12 mouse cellular contexts compared by ENCODE assay signal in the genomic region with DNA sequence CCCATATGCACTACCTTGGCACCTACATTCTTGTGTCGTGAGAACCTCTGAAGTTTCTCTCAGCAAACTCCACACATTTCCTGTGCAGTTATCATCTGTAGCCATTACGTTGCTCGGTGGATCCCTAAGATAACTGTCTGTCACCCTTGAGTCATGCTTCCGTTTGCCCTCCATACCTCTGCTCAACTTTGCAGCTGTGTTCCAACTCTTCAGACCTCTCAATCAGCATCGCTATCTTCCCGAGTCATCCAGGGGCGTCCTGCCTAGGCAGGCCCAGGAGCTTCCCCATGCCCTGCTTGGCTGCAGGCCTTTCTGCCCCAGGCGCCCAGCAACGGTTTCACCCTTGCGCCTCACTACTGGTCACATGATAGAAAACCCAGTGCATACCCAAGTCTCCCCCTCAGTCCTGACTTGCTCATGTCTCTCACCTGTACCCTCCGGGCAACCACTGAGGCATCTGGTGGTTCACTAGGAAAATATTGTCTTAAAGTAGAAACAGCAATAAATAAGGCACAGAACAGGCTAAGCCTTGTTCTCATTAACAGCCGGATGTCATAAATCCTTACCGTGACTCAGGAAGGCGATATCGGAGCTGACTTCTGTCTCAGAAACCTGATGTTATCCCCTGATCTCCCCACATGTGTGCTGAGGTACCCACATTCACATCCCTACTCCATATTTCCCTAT. TPM values are rescaled to one million over a fixed set of nuclear protein-coding genes. Genes with fewer than 3 reads are reported as not detected.
DNase-seq lines count a peak whose midpoint lies in the region; ATAC-seq and TF ChIP-seq lines count a peak whose summit lies in the region.
"Had no signal": no experiment of that assay in that cellular context is flagged by ENCODE, and none has a peak within 500 bp of the region (broad histone marks: within the 10 kb centered on the region; RNA-seq: fewer than 3 reads in every experiment).

No protein-coding gene starts in this region.

- no peak for TF ChIP-seq POLR2A in thymus, adult 2 months (IDR thresholded peaks at IDR 0.05; ENCODE audit: control insufficient read depth, extremely low read depth, insufficient read depth, low read length, poor library complexity)

- H3K4me2 ChIP-seq in liver, embryonic 11.5 days = peak overlapping the region; percentile 55
- H3K4me2 ChIP-seq in forebrain, embryonic 12.5 days = no peak overlapping the region
- H3K4me2 ChIP-seq: heart, embryonic 11.5 days had no signal

- peak overlapping the region; percentile 87 for H3K27ac ChIP-seq in liver, embryonic 11.5 days (ENCODE audit: low read depth, low read length)
- H3K27ac ChIP-seq in thymus, adult 2 months (ENCODE audit: control insufficient read depth, insufficient read depth, low read length) = peak overlapping the region; percentile 93
- H3K27ac ChIP-seq in forebrain, embryonic 12.5 days = no peak overlapping the region
- H3K27ac ChIP-seq: hindbrain, postnatal 0 days had no signal

- H3K9ac ChIP-seq in liver, embryonic 11.5 days (ENCODE audit: low read depth, low read length) = peak overlapping the region; percentile 52
- no peak overlapping the region for H3K9ac ChIP-seq in forebrain, embryonic 12.5 days

- peaks cover 87% of the 10 kb centered on the region for H3K4me1 ChIP-seq in erythroblast, embryonic 14.5 days (ENCODE audit: control insufficient read depth)
- peaks cover 49% of the 10 kb centered on the region for H3K4me1 ChIP-seq in liver, embryonic 11.5 days (replicated peaks; ENCODE audit: control insufficient read depth, insufficient read depth, low read length)
- peaks cover 27% of the 10 kb centered on the region for H3K4me1 ChIP-seq in thymus, adult 2 months (replicated peaks; ENCODE audit: control insufficient read depth, insufficient read depth, low read length)
- 0 out of 2 replicates have a peak, but pooled peaks cover 3% of the 10 kb centered on the region for H3K4me1 ChIP-seq in forebrain, embryonic 12.5 days

- H3K27me3 ChIP-seq in erythroblast, embryonic 14.5 days (ENCODE audit: control insufficient read depth) = no peaks in the 10 kb centered on the region
- H3K27me3 ChIP-seq in liver, embryonic 11.5 days (replicated peaks; ENCODE audit: control insufficient read depth, insufficient read depth, low read length) = no peaks in the 10 kb centered on the region
- H3K27me3 ChIP-seq in thymus, adult 2 months (ENCODE audit: control insufficient read depth, insufficient read depth, low read length) = no peaks in the 10 kb centered on the region
- no peaks in the 10 kb centered on the region for H3K27me3 ChIP-seq in forebrain, embryonic 12.5 days

- DNase-seq in liver, embryonic 11.5 days (ENCODE audit: low spot score) = no peak
- DNase-seq in thymus, adult 2 months = peak; percentile 64
- DNase-seq in embryo, embryonic 9.5 days (ENCODE audit: extremely low spot score) = no peak

- TF ChIP-seq CTCF in thymus, adult 2 months (IDR thresholded peaks at IDR 0.05; ENCODE audit: borderline replicate concordance, control insufficient read depth, extremely low read depth, insufficient read depth, low read length, poor library complexity) = no peak

- peaks cover 44% of the 10 kb centered on the region for H3K36me3 ChIP-seq in erythroblast, embryonic 14.5 days (ENCODE audit: control insufficient read depth)
- H3K36me3 ChIP-seq in liver, embryonic 11.5 days (ENCODE audit: control insufficient read depth, insufficient read depth, low read length) = no peaks in the 10 kb centered on the region
- no peaks in the 10 kb centered on the region for H3K36me3 ChIP-seq in thymus, adult 2 months (ENCODE audit: control insufficient read depth, insufficient read depth, low read length)
- H3K36me3 ChIP-seq in forebrain, embryonic 12.5 days (replicated peaks) = no peaks in the 10 kb centered on the region

- no peaks in the 10 kb centered on the region for H3K9me3 ChIP-seq in erythroblast, embryonic 14.5 days (ENCODE audit: control insufficient read depth, low read length)
- H3K9me3 ChIP-seq in liver, embryonic 11.5 days (ENCODE audit: control insufficient read depth, low read length) = no peaks in the 10 kb centered on the region; the same call in 1 of the 2 replicates
- H3K9me3 ChIP-seq in forebrain, embryonic 12.5 days = no peaks in the 10 kb centered on the region

- H3K4me3 ChIP-seq in erythroblast, embryonic 14.5 days (replicated peaks) = peak overlapping the region; percentile 43
- 0 out of 2 replicates have a peak overlapping the region, but pooled peaks have one; percentile 17 for H3K4me3 ChIP-seq in liver, embryonic 11.5 days (ENCODE audit: low read depth, low read length)
- H3K4me3 ChIP-seq in thymus, adult 2 months (ENCODE audit: control insufficient read depth, insufficient read depth, low read length) = no peak overlapping the region
- no peak overlapping the region for H3K4me3 ChIP-seq in forebrain, embryonic 12.5 days (replicated peaks)

- peak; percentile 69 for ATAC-seq in activated CD4-positive, CD25-positive, alpha-beta regulatory T cell, adult 4 months
- peak; percentile 42 for ATAC-seq in liver, embryonic 11.5 days (replicated peaks; ENCODE audit: low FRiP score)
- ATAC-seq in frontal cortex, adult (ENCODE audit: low TSS enrichment) = no peak
- ATAC-seq in forebrain, embryonic 12.5 days (ENCODE audit: low FRiP score) = no peak
- ATAC-seq: hindbrain, postnatal 0 days had no signal

- 36% methylated on average over 15 of the region's 15 CpGs for WGBS in liver, embryonic 11.5 days
- WGBS in thymus, adult 2 months = 20% methylated on average over 15 of the region's 15 CpGs
- 84% methylated on average over 15 of the region's 15 CpGs for WGBS in forebrain, embryonic 12.5 days

RNA-seq across cellular contexts. Expression of a gene that starts 4.8 kb away (rescaled TPM):
- polyA plus RNA-seq in activated CD4-positive, CD25-positive, alpha-beta regulatory T cell, adult 4 months (2017; shearing (Covaris generic)) = 10 to 100 TPM; 24.1 to 31.0 TPM
- polyA plus RNA-seq in erythroblast, embryonic 14.5 days (2012) = 16.4 and 18.4 TPM in 2 replicates
- polyA plus RNA-seq in liver, embryonic 11.5 days (2014; fragmentation: Nextera tagmentation; extraction: Ambion mirVana) = 30.2 and 34.8 TPM in 2 replicates
- polyA plus RNA-seq in thymus, adult 2 months (2012; rRNA removed) = 166 and 168 TPM in 2 replicates
- 25.6 and 29.1 TPM in 2 replicates for polyA plus RNA-seq in forebrain, embryonic 12.5 days (2016; fragmentation: Nextera tagmentation; extraction: Ambion mirVana)

RNA-seq across cellular contexts. Expression of a gene that starts 24.6 kb away (rescaled TPM):
- 100 to 1,000 TPM; 101 to 105 TPM for polyA plus RNA-seq in activated CD4-positive, CD25-positive, alpha-beta regulatory T cell, adult 4 months (2017; shearing (Covaris generic))
- 56.1 and 61.3 TPM in 2 replicates for polyA plus RNA-seq in erythroblast, embryonic 14.5 days (2012)
- 119 and 123 TPM in 2 replicates for polyA plus RNA-seq in liver, embryonic 11.5 days (2014; fragmentation: Nextera tagmentation; extraction: Ambion mirVana)
- 402 and 429 TPM in 2 replicates for polyA plus RNA-seq in thymus, adult 2 months (2012; rRNA removed)
- 1.1 and 1.4 TPM in 2 replicates for polyA plus RNA-seq in forebrain, embryonic 12.5 days (2016; fragmentation: Nextera tagmentation; extraction: Ambion mirVana)

RNA-seq across cellular contexts. Expression of a gene that starts 45.6 kb away (rescaled TPM):
- not detected for polyA plus RNA-seq in activated CD4-positive, CD25-positive, alpha-beta regulatory T cell, adult 4 months (2017; shearing (Covaris generic))
- 0.02 TPM in 1 of 2 replicates, not detected in the other for polyA plus RNA-seq in erythroblast, embryonic 14.5 days (2012)
- polyA plus RNA-seq in liver, embryonic 11.5 days (2014; fragmentation: Nextera tagmentation; extraction: Ambion mirVana) = not detected in 2 replicates
- polyA plus RNA-seq in thymus, adult 2 months (2012; rRNA removed) = 0.85 and 1.00 TPM in 2 replicates
- polyA plus RNA-seq in forebrain, embryonic 12.5 days (2016; fragmentation: Nextera tagmentation; extraction: Ambion mirVana) = not detected in 2 replicates
- polyA plus RNA-seq: heart, embryonic 11.5 days; neural tube, embryonic 14.5 days; spleen, adult 2 months had no signal

RNA-seq across cellular contexts. Expression of a gene that starts 57.5 kb away (rescaled TPM):
- polyA plus RNA-seq in activated CD4-positive, CD25-positive, alpha-beta regulatory T cell, adult 4 months (2017; shearing (Covaris generic)) = not detected
- polyA plus RNA-seq in erythroblast, embryonic 14.5 days (2012) = not detected in 2 replicates
- polyA plus RNA-seq in liver, embryonic 11.5 days (2014; fragmentation: Nextera tagmentation; extraction: Ambion mirVana) = not detected in 2 replicates
- polyA plus RNA-seq in thymus, adult 2 months (2012; rRNA removed) = 0.97 and 3.0 TPM in 2 replicates
- not detected in 2 replicates for polyA plus RNA-seq in forebrain, embryonic 12.5 days (2016; fragmentation: Nextera tagmentation; extraction: Ambion mirVana)
- polyA plus RNA-seq: brain, embryonic 14.5 days; heart, embryonic 11.5 days; hindbrain, postnatal 0 days; neural tube, embryonic 14.5 days had no signal

Comparison
In these comparisons a context has a peak if more than half of its experiments do, and no peak if none do; other contexts are left out.
1. ATAC-seq: peak in activated CD4-positive, CD25-positive, alpha-beta regulatory T cell, adult 4 months (single experiment) and liver, embryonic 11.5 days (single experiment); none in frontal cortex, adult (single experiment) and forebrain, embryonic 12.5 days (single experiment).
2. H3K4me3 ChIP-seq: peak in erythroblast, embryonic 14.5 days (single experiment) and liver, embryonic 11.5 days (single experiment); none in thymus, adult 2 months (single experiment) and forebrain, embryonic 12.5 days (single experiment).
3. RNA of a gene that starts 24.6 kb away (polyA plus RNA-seq): 402 to 429 TPM in thymus, adult 2 months, 119 to 123 TPM in liver, embryonic 11.5 days, 101 to 105 TPM in activated CD4-positive, CD25-positive, alpha-beta regulatory T cell, adult 4 months and 56.1 to 61.3 TPM in erythroblast, embryonic 14.5 days; 1.1 to 1.4 TPM in forebrain, embryonic 12.5 days; every median in the first group is over 10 times any median in the second.